Mouse (Mus musculus) hindbrain, embryonic 14.5 days (tissue): ENCODE measurements around the gene Coro2b. TPM values are rescaled to one million over a fixed set of nuclear protein-coding genes. Genes with fewer than 3 reads are reported as not detected.
A peak's percentile ranks its signal among the peaks of the same experiment; 100 is the strongest.

ENCODE experiments used
- ATAC-seq: fragments of 200-750 bp; cut with Nextera tagmentation; 2 replicates; pipeline ENCODE4 v1.8.0; 2017; ENCODE audit warnings: moderate number of reproducible peaks, mild to moderate bottlenecking, moderate TSS enrichment, moderate library complexity; ENCODE audit not compliant: low FRiP score
- DNase-seq: peaks from one replicate; pipeline ENCODE4 v3.0.0-alpha.2; 2015; ENCODE audit warnings: low spot score
- H3K27ac ChIP-seq: fragments of 300-500 bp; sonication (generic); 2 replicates; pipeline ENCODE4 v1.5.1; 2014; ENCODE audit warnings: mild to moderate bottlenecking, moderate library complexity
- H3K27me3 ChIP-seq: fragments of 300-500 bp; sonication (generic); 2 replicates; pipeline ENCODE4 v1.6.1; 2014; ENCODE audit warnings: mild to moderate bottlenecking, low read length, mixed read lengths; ENCODE audit not compliant: control insufficient read depth, insufficient read depth
- H3K36me3 ChIP-seq: fragments of 300-500 bp; sonication (generic); replicated peaks from 2 replicates; pipeline ENCODE4 v1.6.1; 2014; ENCODE audit not compliant: control insufficient read depth, insufficient read depth
- H3K4me1 ChIP-seq: fragments of 300-500 bp; sonication (generic); replicated peaks from 2 replicates; pipeline ENCODE4 v1.6.1; 2014; ENCODE audit warnings: antibody characterized with exemption, low read length, mixed read lengths; ENCODE audit not compliant: control insufficient read depth, insufficient read depth
- H3K4me2 ChIP-seq: fragments of 300-500 bp; sonication (generic); replicated peaks from 2 replicates; pipeline ENCODE4 v1.6.1; 2014; ENCODE audit warnings: mild to moderate bottlenecking, moderate library complexity
- H3K4me3 ChIP-seq: fragments of 300-500 bp; sonication (generic); replicated peaks from 2 replicates; pipeline ENCODE4 v1.5.1; 2014; ENCODE audit warnings: mild to moderate bottlenecking, low read length
- H3K9ac ChIP-seq: fragments of 300-500 bp; sonication (generic); 2 replicates; pipeline ENCODE4 v1.6.1; 2014
- H3K9me3 ChIP-seq: fragments of 300-500 bp; sonication (generic); 2 replicates; pipeline ENCODE4 v1.6.1; 2016; ENCODE audit warnings: low read length; ENCODE audit not compliant: control insufficient read depth
- WGBS: fragments of 180-500 bp; shearing (Covaris S2); extraction: QIAGEN DNeasy Blood & Tissue Kit; methylation state at CpG from one replicate; pipeline ENCODE4 v1.1.7; 2014; 5-methylcytosine and 5-hydroxymethylcytosine counted together
- polyA plus RNA-seq: library from polyadenylated mRNA; unstranded; fragments of >200 nt; fragmentation: Nextera tagmentation; extraction: Ambion mirVana; gene quantifications from 2 replicates; pipeline ENCODE4 v1.2.1, GENCODE M21; 2014

Coro2b gene
- polyA plus RNA-seq, 1 experiment from 2014 or later, result 38.5 TPM

- WGBS, result 97% methylated on average over 4 of the region's 4 CpGs
- peaks cover 24% of the 10 kb centered on the region; the same call in 1 of the 2 replicates for H3K4me1 ChIP-seq
Observed at GRCm38 (mm10) chr9:62543878-62544277, 7.0 kb upstream of the Coro2b start.

GRCm38 (mm10) chr9:62541606-62542005 is 4.8 kb upstream of the Coro2b start:
- no peak overlapping the region for H3K4me3 ChIP-seq
- peaks cover 35% of the 10 kb centered on the region for H3K4me1 ChIP-seq
- DNase-seq (no peak), ATAC-seq (no peak)
- H3K4me2 ChIP-seq, result no peak overlapping the region
- H3K9me3 ChIP-seq, result no peaks in the 10 kb centered on the region
- no peak overlapping the region for H3K9ac ChIP-seq
- H3K27ac ChIP-seq, result peak overlapping the region; percentile 49
- H3K36me3 ChIP-seq, result no peaks in the 10 kb centered on the region
- WGBS, result 52% methylated on average over 10 of the region's 10 CpGs
- H3K27me3 ChIP-seq, result no peaks in the 10 kb centered on the region

More at GRCm38 (mm10) chr9:62543878-62544277, 7.0 kb upstream of the Coro2b start:
- no peak overlapping the region for H3K9ac ChIP-seq
- H3K4me2 ChIP-seq, result no peak overlapping the region
- H3K27me3 ChIP-seq, result no peaks in the 10 kb centered on the region
- no peak overlapping the region for H3K27ac ChIP-seq
- ATAC-seq (no peak), DNase-seq (no peak)
- no peaks in the 10 kb centered on the region for H3K9me3 ChIP-seq
- H3K4me3 ChIP-seq, result no peak overlapping the region
- H3K36me3 ChIP-seq, result no peaks in the 10 kb centered on the region

- peaks cover 35% of the 10 kb centered on the region for H3K4me1 ChIP-seq
- DNase-seq (peak; percentile 43), ATAC-seq (no peak)
- no peaks in the 10 kb centered on the region for H3K27me3 ChIP-seq
- no peaks in the 10 kb centered on the region for H3K36me3 ChIP-seq
- WGBS, result 23% methylated on average over 8 of the region's 8 CpGs
- H3K9me3 ChIP-seq, result no peaks in the 10 kb centered on the region
- H3K27ac ChIP-seq, result peak overlapping the region; percentile 49
- H3K4me3 ChIP-seq, result no peak overlapping the region
- H3K9ac ChIP-seq, result no peak overlapping the region
- H3K4me2 ChIP-seq, result no peak overlapping the region
Observed at GRCm38 (mm10) chr9:62541182-62541581, 4.3 kb upstream of the Coro2b start.

GRCm38 (mm10) chr9:62540736-62541135 is 3.9 kb upstream of the Coro2b start:
- no peak overlapping the region for H3K4me2 ChIP-seq
- H3K9me3 ChIP-seq, result no peaks in the 10 kb centered on the region
- no peak overlapping the region for H3K9ac ChIP-seq
- DNase-seq (peak; percentile 73), ATAC-seq (no peak; the same call in 1 of the 2 replicates)
- peaks cover 39% of the 10 kb centered on the region for H3K4me1 ChIP-seq
- 18% methylated on average over 10 of the region's 10 CpGs for WGBS
- no peak overlapping the region for H3K4me3 ChIP-seq
- no peaks in the 10 kb centered on the region for H3K36me3 ChIP-seq
- no peaks in the 10 kb centered on the region for H3K27me3 ChIP-seq
- H3K27ac ChIP-seq, result peak overlapping the region; percentile 49

- Histone ChIP-seq H3K9ac (no peak overlapping the region), H3K9me3 (no peaks in the 10 kb centered on the region), H3K4me1 (peaks cover 44% of the 10 kb centered on the region), H3K36me3 (no peaks in the 10 kb centered on the region), H3K27me3 (no peaks in the 10 kb centered on the region), H3K4me3 (no peak overlapping the region), H3K27ac (peak overlapping the region; percentile 49), H3K4me2 (no peak overlapping the region)
- ATAC-seq (no peak), DNase-seq (no peak)
- 83% methylated on average over 9 of the region's 9 CpGs for WGBS
Observed at GRCm38 (mm10) chr9:62540166-62540565, 3.3 kb upstream of the Coro2b start.

GRCm38 (mm10) chr9:62539251-62539711 is 2.4 kb upstream of the Coro2b start:
- no peak overlapping the region for H3K4me2 ChIP-seq
- H3K27ac ChIP-seq, result no peak overlapping the region
- no peaks in the 10 kb centered on the region for H3K9me3 ChIP-seq
- WGBS, result 70% methylated on average over 9 of the region's 9 CpGs
- no peaks in the 10 kb centered on the region for H3K36me3 ChIP-seq
- H3K4me1 ChIP-seq, result peaks cover 44% of the 10 kb centered on the region
- no peaks in the 10 kb centered on the region for H3K27me3 ChIP-seq
- DNase-seq (no peak), ATAC-seq (no peak)
- no peak overlapping the region for H3K4me3 ChIP-seq
- H3K9ac ChIP-seq, result no peak overlapping the region

GRCm38 (mm10) chr9:62537941-62538340 is 1.1 kb upstream of the Coro2b start:
- H3K36me3 ChIP-seq, result no peaks in the 10 kb centered on the region
- WGBS, result 84% methylated on average over 6 of the region's 6 CpGs
- H3K27ac ChIP-seq, result no peak overlapping the region
- ATAC-seq (no peak), DNase-seq (no peak)
- no peaks in the 10 kb centered on the region for H3K9me3 ChIP-seq
- no peak overlapping the region for H3K4me3 ChIP-seq
- no peaks in the 10 kb centered on the region for H3K27me3 ChIP-seq
- H3K4me2 ChIP-seq, result no peak overlapping the region
- no peak overlapping the region for H3K9ac ChIP-seq
- peaks cover 50% of the 10 kb centered on the region for H3K4me1 ChIP-seq

- peak overlapping the region; percentile 82 for H3K4me3 ChIP-seq
- under 1% methylated on average over 29 of the region's 29 CpGs for WGBS
- peak overlapping the region; percentile 85 for H3K4me2 ChIP-seq
- H3K9ac ChIP-seq, result peak overlapping the region; percentile 98
- DNase-seq, result no peak
- no peaks in the 10 kb centered on the region for H3K27me3 ChIP-seq
- ATAC-seq, result peak; percentile 21; the same call in 1 of the 2 replicates
- H3K4me1 ChIP-seq, result peaks cover 64% of the 10 kb centered on the region
- no peaks in the 10 kb centered on the region for H3K36me3 ChIP-seq
- H3K27ac ChIP-seq, result peak overlapping the region; percentile 97
- H3K9me3 ChIP-seq, result no peaks in the 10 kb centered on the region
Observed at GRCm38 (mm10) chr9:62536119-62536654, 657 bp downstream of the Coro2b start.

- ATAC-seq, result no peak
- Histone ChIP-seq H3K36me3 (no peaks in the 10 kb centered on the region), H3K4me1 (peaks cover 65% of the 10 kb centered on the region), H3K27me3 (no peaks in the 10 kb centered on the region), H3K4me2 (peak overlapping the region; percentile 85), H3K9ac (peak overlapping the region; percentile 98), H3K9me3 (no peaks in the 10 kb centered on the region), H3K27ac (peak overlapping the region; percentile 97), H3K4me3 (peak overlapping the region; percentile 82)
- 62% methylated on average over 8 of the region's 8 CpGs for WGBS
- no peak for DNase-seq
Observed at GRCm38 (mm10) chr9:62535566-62535965, 1.3 kb downstream of the Coro2b start.
